Mouse (Mus musculus) heart, embryonic 12.5 days (tissue): ENCODE measurements around the gene Btaf1. TPM values are rescaled to one million over a fixed set of nuclear protein-coding genes. Genes with fewer than 3 reads are reported as not detected.

Source experiments
- ATAC-seq: fragments of 200-750 bp; cut with Nextera tagmentation; 2 replicates; pipeline ENCODE4 v1.8.0; 2017; ENCODE audit warnings: moderate TSS enrichment, moderate library complexity; ENCODE audit not compliant: insufficient number of reproducible peaks, low FRiP score
- H3K27ac ChIP-seq: fragments of 300-500 bp; sonication (generic); 2 replicates; pipeline ENCODE4 v1.5.1; 2016; ENCODE audit warnings: mild to moderate bottlenecking, moderate library complexity; ENCODE audit not compliant: poor library complexity, severe bottlenecking
- H3K27me3 ChIP-seq: fragments of 300-500 bp; sonication (generic); replicated peaks from 2 replicates; pipeline ENCODE4 v1.6.1; 2016; ENCODE audit warnings: mild to moderate bottlenecking, moderate library complexity
- H3K36me3 ChIP-seq: fragments of 300-500 bp; sonication (generic); 2 replicates; pipeline ENCODE4 v1.6.1; 2016; ENCODE audit warnings: mild to moderate bottlenecking, moderate library complexity
- H3K4me1 ChIP-seq: fragments of 300-500 bp; sonication (generic); replicated peaks from 2 replicates; pipeline ENCODE4 v1.6.1; 2016; ENCODE audit warnings: mild to moderate bottlenecking
- H3K4me2 ChIP-seq: fragments of 300-500 bp; sonication (generic); 2 replicates; pipeline ENCODE4 v1.6.1; 2016; ENCODE audit warnings: mild to moderate bottlenecking, moderate library complexity
- H3K4me3 ChIP-seq: fragments of 300-500 bp; sonication (generic); 2 replicates; pipeline ENCODE4 v1.5.1; 2016; ENCODE audit warnings: mild to moderate bottlenecking
- H3K9ac ChIP-seq: fragments of 300-500 bp; sonication (generic); 2 replicates; pipeline ENCODE4 v1.6.1; 2016; ENCODE audit warnings: mild to moderate bottlenecking, moderate library complexity
- H3K9me3 ChIP-seq: fragments of 300-500 bp; sonication (generic); replicated peaks from 2 replicates; pipeline ENCODE4 v1.6.1; 2016; ENCODE audit warnings: mild to moderate bottlenecking, moderate library complexity
- WGBS: fragments of 180-500 bp; shearing (Covaris S2); methylation state at CpG from one replicate; pipeline ENCODE4 v1.1.7; 2016; 5-methylcytosine and 5-hydroxymethylcytosine counted together
- polyA plus RNA-seq: library from polyadenylated mRNA; unstranded; fragments of >200 nt; fragmentation: Nextera tagmentation; extraction: Ambion mirVana; gene quantifications from 2 replicates; pipeline ENCODE4 v1.2.1, GENCODE M21; 2016

Btaf1 gene
- 13.8 and 14.1 TPM in 2 replicates for polyA plus RNA-seq

- Histone ChIP-seq H3K36me3 (no peaks in the 10 kb centered on the region), H3K9me3 (no peaks in the 10 kb centered on the region), H3K4me1 (peaks cover 14% of the 10 kb centered on the region), H3K9ac (peak within 1 kb of the TSS; percentile 95), H3K4me3 (peak within 1 kb of the TSS; percentile 95), H3K27ac (peak within 1 kb of the TSS; percentile 97), H3K4me2 (peak within 1 kb of the TSS; percentile 78), H3K27me3 (no peaks in the 10 kb centered on the region)
- under 1% methylated on average over 97 of the region's 98 CpGs for WGBS
- peak; percentile 96 for ATAC-seq
Measured at GRCm38 (mm10) chr19:36925671-36926552, at the start of gene Btaf1. Gene Btaf1 (plus strand): TSS chr19:36926079.

DNA sequence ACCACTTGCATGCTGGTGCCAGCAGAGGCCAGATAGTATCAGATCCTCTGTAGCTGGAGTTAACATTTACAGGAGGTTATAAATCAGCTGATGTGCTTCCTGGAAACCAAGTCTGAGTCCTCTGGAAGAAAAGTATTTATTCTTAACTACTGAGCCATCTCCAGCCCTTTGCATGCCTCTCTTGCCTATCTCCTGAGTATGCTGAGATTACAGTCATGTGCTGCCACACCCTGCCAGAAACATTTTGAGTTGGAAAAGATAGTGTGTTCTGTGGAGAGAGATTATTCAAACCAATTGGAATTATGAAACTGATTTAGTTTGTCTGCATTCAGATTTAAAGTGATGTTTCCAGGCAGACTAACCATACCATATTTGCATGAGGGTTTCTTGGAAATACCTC is 48.5 kb upstream of the Btaf1 start:
- ATAC-seq: no peak
- H3K9me3 ChIP-seq: no peaks in the 10 kb centered on the region
- H3K4me3 ChIP-seq: no peak overlapping the region
- no peak overlapping the region for H3K9ac ChIP-seq
- H3K36me3 ChIP-seq: peaks cover 78% of the 10 kb centered on the region
- peak overlapping the region; percentile 43; the same call in 1 of the 2 replicates for H3K27ac ChIP-seq
- no peaks in the 10 kb centered on the region for H3K27me3 ChIP-seq
- peaks cover 15% of the 10 kb centered on the region for H3K4me1 ChIP-seq
- H3K4me2 ChIP-seq: no peak overlapping the region

DNA sequence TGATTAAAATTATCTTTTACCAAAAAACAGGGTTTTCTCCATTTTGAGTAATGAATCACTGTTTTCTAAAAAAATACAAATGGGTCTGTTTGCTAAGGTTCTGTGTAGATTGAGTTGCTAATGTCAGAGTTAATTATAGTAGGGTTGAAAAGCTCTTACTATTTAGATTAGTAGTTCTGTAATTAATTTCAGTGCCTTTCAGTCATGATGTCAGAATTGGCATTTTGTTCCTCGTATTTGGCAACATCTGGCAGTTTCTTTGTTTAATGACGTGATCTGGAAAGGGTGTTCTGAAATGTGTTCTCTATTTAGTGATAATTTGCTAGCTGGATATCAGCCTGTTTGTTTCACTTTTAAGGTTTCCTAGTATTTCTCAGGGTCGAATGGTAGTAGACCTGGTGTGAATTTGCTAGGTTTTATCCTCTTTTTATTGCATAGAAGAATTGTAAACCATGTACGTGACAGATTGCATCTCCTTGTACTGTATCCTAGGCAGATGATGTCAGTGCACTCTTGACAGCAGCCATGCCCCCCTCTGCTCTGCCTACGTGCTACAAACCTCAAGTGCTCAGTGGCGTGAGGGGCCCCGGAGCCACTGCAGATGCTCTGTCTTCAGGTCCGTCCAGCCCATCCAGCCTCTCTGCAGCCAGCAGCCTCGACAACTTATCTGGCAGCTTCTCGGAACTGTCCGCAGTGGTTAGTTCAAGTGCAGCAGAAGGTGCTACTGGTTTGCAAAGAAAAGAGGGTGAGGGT is 47.0 kb upstream of the Btaf1 start:
- Histone ChIP-seq H3K4me2 (no peak overlapping the region; the same call in 1 of the 2 replicates), H3K4me3 (no peak overlapping the region), H3K27me3 (no peaks in the 10 kb centered on the region), H3K36me3 (peaks cover 81% of the 10 kb centered on the region), H3K4me1 (peaks cover 15% of the 10 kb centered on the region), H3K9me3 (no peaks in the 10 kb centered on the region), H3K27ac (peak overlapping the region; percentile 73), H3K9ac (no peak overlapping the region)
- ATAC-seq: 0 out of 2 replicates have a peak, but pooled peaks have one; percentile 72
- 51% methylated on average over 11 of the region's 11 CpGs for WGBS

GRCm38 (mm10) chr19:36883119-36883518 is 42.8 kb upstream of the Btaf1 start:
- no peaks in the 10 kb centered on the region for H3K9me3 ChIP-seq
- 86% methylated on average over 6 of the region's 6 CpGs for WGBS
- peaks cover 8% of the 10 kb centered on the region; the same call in 1 of the 2 replicates for H3K4me1 ChIP-seq
- H3K36me3 ChIP-seq: peaks cover 78% of the 10 kb centered on the region
- no peak overlapping the region for H3K4me2 ChIP-seq
- H3K4me3 ChIP-seq: no peak overlapping the region
- H3K27me3 ChIP-seq: no peaks in the 10 kb centered on the region
- H3K9ac ChIP-seq: no peak overlapping the region
- no peak for ATAC-seq
- no peak overlapping the region for H3K27ac ChIP-seq

DNA sequence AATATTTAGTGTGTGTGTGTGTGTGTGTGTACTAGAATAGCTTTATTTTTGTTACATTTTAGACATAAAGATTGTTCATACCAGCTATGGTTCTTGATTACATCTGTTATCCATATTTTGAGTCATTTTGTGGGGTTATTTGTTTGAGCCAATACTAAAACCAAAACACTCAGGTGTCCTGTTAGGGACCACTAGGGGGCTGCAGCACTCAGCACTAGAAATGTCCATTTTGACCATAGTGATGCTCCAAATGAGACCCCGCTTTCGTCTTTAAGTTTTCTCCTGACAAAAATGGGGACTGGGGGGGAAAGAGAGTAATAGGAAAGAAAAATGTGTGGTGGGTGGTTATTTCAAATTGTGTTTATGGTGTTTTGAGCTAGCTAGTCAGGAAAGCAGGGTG is 39.6 kb upstream of the Btaf1 start:
- no peaks in the 10 kb centered on the region for H3K9me3 ChIP-seq
- H3K4me2 ChIP-seq: no peak overlapping the region
- H3K4me3 ChIP-seq: no peak overlapping the region
- peaks cover 88% of the 10 kb centered on the region for H3K36me3 ChIP-seq
- 83% methylated on average over 2 of the region's 2 CpGs for WGBS
- H3K9ac ChIP-seq: no peak overlapping the region
- H3K27me3 ChIP-seq: no peaks in the 10 kb centered on the region
- 0 out of 2 replicates have a peak, but pooled peaks cover 4% of the 10 kb centered on the region for H3K4me1 ChIP-seq
- no peak overlapping the region for H3K27ac ChIP-seq
- ATAC-seq: no peak

GRCm38 (mm10) chr19:36887706-36888105 is 38.2 kb upstream of the Btaf1 start:
- no peaks in the 10 kb centered on the region for H3K27me3 ChIP-seq
- 0 out of 2 replicates have a peak, but pooled peaks cover 4% of the 10 kb centered on the region for H3K4me1 ChIP-seq
- no peak for ATAC-seq
- no peak overlapping the region for H3K27ac ChIP-seq
- no peak overlapping the region for H3K9ac ChIP-seq
- 78% methylated on average over 3 of the region's 3 CpGs for WGBS
- no peaks in the 10 kb centered on the region for H3K9me3 ChIP-seq
- H3K4me3 ChIP-seq: no peak overlapping the region
- H3K36me3 ChIP-seq: peaks cover 83% of the 10 kb centered on the region
- no peak overlapping the region for H3K4me2 ChIP-seq

GRCm38 (mm10) chr19:36891746-36892145 is 34.1 kb upstream of the Btaf1 start:
- ATAC-seq: no peak
- H3K4me2 ChIP-seq: no peak overlapping the region
- H3K9me3 ChIP-seq: no peaks in the 10 kb centered on the region
- H3K4me1 ChIP-seq: peaks cover 5% of the 10 kb centered on the region
- 93% methylated on average over 3 of the region's 3 CpGs for WGBS
- H3K9ac ChIP-seq: no peak overlapping the region
- peaks cover 70% of the 10 kb centered on the region for H3K36me3 ChIP-seq
- H3K27me3 ChIP-seq: no peaks in the 10 kb centered on the region
- H3K27ac ChIP-seq: no peak overlapping the region
- no peak overlapping the region for H3K4me3 ChIP-seq

GRCm38 (mm10) chr19:36896791-36897569 is 28.9 kb upstream of the Btaf1 start:
- WGBS: 28% methylated on average over 10 of the region's 10 CpGs
- H3K36me3 ChIP-seq: peaks cover 23% of the 10 kb centered on the region
- no peak overlapping the region for H3K4me3 ChIP-seq
- no peak for ATAC-seq
- H3K27me3 ChIP-seq: no peaks in the 10 kb centered on the region
- no peaks in the 10 kb centered on the region for H3K9me3 ChIP-seq
- H3K27ac ChIP-seq: no peak overlapping the region
- no peak overlapping the region for H3K9ac ChIP-seq
- H3K4me2 ChIP-seq: no peak overlapping the region
- peaks cover 5% of the 10 kb centered on the region for H3K4me1 ChIP-seq

- Histone ChIP-seq H3K4me3 (no peak overlapping the region), H3K9ac (no peak overlapping the region), H3K9me3 (no peaks in the 10 kb centered on the region), H3K27me3 (no peaks in the 10 kb centered on the region), H3K4me2 (no peak overlapping the region), H3K27ac (no peak overlapping the region), H3K36me3 (peaks cover 21% of the 10 kb centered on the region), H3K4me1 (peaks cover 5% of the 10 kb centered on the region)
- WGBS: 53% methylated on average over 9 of the region's 9 CpGs
- no peak for ATAC-seq
Measured at GRCm38 (mm10) chr19:36897778-36898177, 28.1 kb upstream of the Btaf1 start.

DNA sequence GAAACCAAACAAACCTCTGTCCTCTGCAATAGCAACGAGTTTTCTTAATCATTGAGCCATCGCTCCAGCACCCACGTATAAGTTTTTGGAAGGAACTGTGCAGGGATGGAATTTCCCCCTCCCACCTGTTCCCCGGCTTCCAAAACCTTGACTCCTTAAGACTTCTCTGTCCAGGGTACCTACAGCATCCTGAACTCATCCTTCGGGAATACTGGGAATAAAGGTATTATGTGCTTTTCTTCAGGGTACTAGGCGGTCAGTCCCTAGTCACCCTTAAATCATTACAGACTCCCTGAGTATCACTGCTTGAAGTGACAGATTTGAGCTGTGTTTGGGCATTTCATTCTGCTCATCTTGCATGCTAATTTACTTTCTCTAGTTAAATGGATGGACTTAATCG is 22.5 kb upstream of the Btaf1 start:
- H3K27me3 ChIP-seq: no peaks in the 10 kb centered on the region
- no peaks in the 10 kb centered on the region for H3K9me3 ChIP-seq
- H3K27ac ChIP-seq: no peak overlapping the region
- H3K4me2 ChIP-seq: peak overlapping the region; percentile 80
- H3K36me3 ChIP-seq: no peaks in the 10 kb centered on the region
- H3K9ac ChIP-seq: no peak overlapping the region; the same call in 1 of the 2 replicates
- no peak overlapping the region for H3K4me3 ChIP-seq
- WGBS: 45% methylated on average over 7 of the region's 7 CpGs
- H3K4me1 ChIP-seq: no peaks in the 10 kb centered on the region
- no peak for ATAC-seq
